Comparison of ENCODE assay signal across 15 mouse cellular contexts in genomic region chr3:65006127-65006526, GRCm38 (mm10).
"Had no signal": no experiment of that assay in that cellular context is flagged by ENCODE, and none has a peak within 500 bp of the region (broad histone marks: within the 10 kb centered on the region; RNA-seq: fewer than 3 reads in every experiment).

No protein-coding gene starts in this region.

- H3K36me3 ChIP-seq: neural tube, embryonic 15.5 days; stomach, embryonic 15.5 days had no signal

- H3K4me3 ChIP-seq: neural tube, embryonic 15.5 days; stomach, embryonic 15.5 days had no signal

- DNase-seq: retina, postnatal 1 day; right cerebral cortex, adult 18-20 months; right cerebral cortex, postnatal 14 days; right cerebral cortex, postnatal 25 days; right cerebral cortex, postnatal 4 days; spleen, adult 18-20 months; thymus, adult 18-20 months; thymus, adult 2 months; thymus, postnatal 14 days; thymus, postnatal 25 days; thymus, postnatal 36 days; thymus, postnatal 4 days had no signal

- H3K4me2 ChIP-seq: neural tube, embryonic 15.5 days; stomach, embryonic 15.5 days had no signal

- H3K27me3 ChIP-seq: neural tube, embryonic 15.5 days; stomach, embryonic 15.5 days had no signal

- H3K27ac ChIP-seq: neural tube, embryonic 15.5 days; stomach, embryonic 15.5 days; stomach, postnatal 0 days had no signal

- H3K9me3 ChIP-seq: neural tube, embryonic 15.5 days; stomach, embryonic 15.5 days had no signal

- H3K4me1 ChIP-seq: neural tube, embryonic 15.5 days; stomach, embryonic 15.5 days had no signal

- H3K9ac ChIP-seq: neural tube, embryonic 15.5 days; stomach, embryonic 15.5 days had no signal
